ENCODE assay signal across 26 mouse cellular contexts in genomic region chr17:76578323-76578722, GRCm38 (mm10).
DNase-seq lines count a peak whose midpoint lies in the region; ATAC-seq and TF ChIP-seq lines count a peak whose summit lies in the region.
"Had no signal": no experiment of that assay in that cellular context is flagged by ENCODE, and none has a peak within 500 bp of the region (broad histone marks: within the 10 kb centered on the region; RNA-seq: fewer than 3 reads in every experiment).

No protein-coding gene starts in this region.

- ATAC-seq in embryonic facial prominence, embryonic 11.5 days (replicated peaks; ENCODE audit: insufficient number of reproducible peaks, low FRiP score, low TSS enrichment, low read depth), result no peak
- ATAC-seq in kidney, postnatal 0 days (replicated peaks; ENCODE audit: low FRiP score, low read depth), result no peak
- ATAC-seq: CD4-positive, CD25-positive, alpha-beta regulatory T cell, adult 4 months; forebrain, embryonic 15.5 days; hindbrain, embryonic 16.5 days had no signal

- H3K4me3 ChIP-seq in embryonic facial prominence, embryonic 11.5 days (ENCODE audit: low read depth, low read length), result no peak overlapping the region
- H3K4me3 ChIP-seq in embryonic facial prominence, embryonic 10.5 days, result no peak overlapping the region
- no peak overlapping the region for H3K4me3 ChIP-seq in kidney, postnatal 0 days (replicated peaks; ENCODE audit: low read depth, low read length)
- H3K4me3 ChIP-seq: embryonic facial prominence, embryonic 12.5 days; erythroblast, embryonic 14.5 days; forebrain, embryonic 12.5 days; forebrain, embryonic 15.5 days; heart, embryonic 12.5 days; heart, embryonic 15.5 days; hindbrain, embryonic 10.5 days; hindbrain, embryonic 13.5 days had no signal

- no peak for TF ChIP-seq CTCF in kidney, postnatal 0 days (IDR thresholded peaks at IDR 0.05; ENCODE audit: low read depth)

- H3K27ac ChIP-seq in embryonic facial prominence, embryonic 11.5 days (replicated peaks; ENCODE audit: low read depth, low read length), result no peak overlapping the region
- no peak overlapping the region for H3K27ac ChIP-seq in embryonic facial prominence, embryonic 10.5 days (replicated peaks)
- no peak overlapping the region for H3K27ac ChIP-seq in kidney, postnatal 0 days
- H3K27ac ChIP-seq: embryonic facial prominence, embryonic 12.5 days; forebrain, embryonic 12.5 days; forebrain, embryonic 15.5 days; heart, embryonic 15.5 days; hindbrain, embryonic 10.5 days; hindbrain, embryonic 13.5 days had no signal

- peak; percentile 3 for DNase-seq in embryonic facial prominence, embryonic 11.5 days (ENCODE audit: low spot score)
- DNase-seq in embryonic facial prominence, embryonic 10.5 days (ENCODE audit: low spot score), result no peak
- DNase-seq in kidney, postnatal 0 days (ENCODE audit: low spot score), result peak; percentile 44
- DNase-seq in kidney, postnatal 10 days, result no peak
- DNase-seq in retina, postnatal 1 day, result peak; percentile 49
- no peak for DNase-seq in urinary bladder, postnatal 25 days (ENCODE audit: low spot score)
- DNase-seq: adrenal gland, adult 2 months; adrenal gland, postnatal 14 days; cerebellum, adult 11 months; cerebellum, adult 2 months; cerebellum, adult 9-11 months; cerebellum, postnatal 25 days; gastrocnemius, postnatal 25 days; heart, adult 18-20 months; heart, postnatal 10 days; heart, postnatal 36 days had no signal

- no peaks in the 10 kb centered on the region for H3K4me1 ChIP-seq in embryonic facial prominence, embryonic 11.5 days (ENCODE audit: control insufficient read depth, insufficient read depth, low read length)
- H3K4me1 ChIP-seq in embryonic facial prominence, embryonic 10.5 days, result no peaks in the 10 kb centered on the region
- H3K4me1 ChIP-seq in kidney, postnatal 0 days (replicated peaks; ENCODE audit: insufficient read depth, low read length), result no peaks in the 10 kb centered on the region
- H3K4me1 ChIP-seq: embryonic facial prominence, embryonic 12.5 days; forebrain, embryonic 12.5 days; forebrain, embryonic 15.5 days; heart, embryonic 12.5 days; heart, embryonic 15.5 days; hindbrain, embryonic 10.5 days; hindbrain, embryonic 13.5 days had no signal

- H3K9me3 ChIP-seq in embryonic facial prominence, embryonic 11.5 days (replicated peaks; ENCODE audit: control insufficient read depth, low read length), result no peaks in the 10 kb centered on the region
- H3K9me3 ChIP-seq in embryonic facial prominence, embryonic 10.5 days, result no peaks in the 10 kb centered on the region
- no peaks in the 10 kb centered on the region for H3K9me3 ChIP-seq in kidney, postnatal 0 days (replicated peaks; ENCODE audit: low read length)
- H3K9me3 ChIP-seq: embryonic facial prominence, embryonic 12.5 days; forebrain, embryonic 12.5 days; forebrain, embryonic 15.5 days; heart, embryonic 12.5 days; heart, embryonic 15.5 days; hindbrain, embryonic 10.5 days; hindbrain, embryonic 13.5 days had no signal

- H3K4me2 ChIP-seq in embryonic facial prominence, embryonic 11.5 days (ENCODE audit: low read depth, low read length), result no peak overlapping the region
- H3K4me2 ChIP-seq in kidney, postnatal 0 days (ENCODE audit: low read length), result no peak overlapping the region
- H3K4me2 ChIP-seq: embryonic facial prominence, embryonic 12.5 days; forebrain, embryonic 12.5 days; forebrain, embryonic 15.5 days; heart, embryonic 12.5 days; heart, embryonic 15.5 days; hindbrain, embryonic 13.5 days had no signal

- H3K27me3 ChIP-seq in embryonic facial prominence, embryonic 11.5 days (ENCODE audit: control insufficient read depth, insufficient read depth, low read length), result no peaks in the 10 kb centered on the region
- no peaks in the 10 kb centered on the region for H3K27me3 ChIP-seq in embryonic facial prominence, embryonic 10.5 days (replicated peaks; ENCODE audit: low read depth, poor library complexity, severe bottlenecking)
- H3K27me3 ChIP-seq in kidney, postnatal 0 days (ENCODE audit: insufficient read depth, low read length), result no peaks in the 10 kb centered on the region
- H3K27me3 ChIP-seq: embryonic facial prominence, embryonic 12.5 days; forebrain, embryonic 12.5 days; forebrain, embryonic 15.5 days; heart, embryonic 12.5 days; heart, embryonic 15.5 days; hindbrain, embryonic 13.5 days had no signal

- no peak overlapping the region for H3K9ac ChIP-seq in embryonic facial prominence, embryonic 11.5 days (replicated peaks; ENCODE audit: low read length)
- H3K9ac ChIP-seq in kidney, postnatal 0 days (ENCODE audit: low read depth, low read length), result no peak overlapping the region
- H3K9ac ChIP-seq: embryonic facial prominence, embryonic 12.5 days; forebrain, embryonic 12.5 days; forebrain, embryonic 15.5 days; heart, embryonic 12.5 days; heart, embryonic 15.5 days; hindbrain, embryonic 13.5 days had no signal

- H3K36me3 ChIP-seq in embryonic facial prominence, embryonic 11.5 days (replicated peaks; ENCODE audit: control insufficient read depth, insufficient read depth, low read depth, low read length), result no peaks in the 10 kb centered on the region
- H3K36me3 ChIP-seq in embryonic facial prominence, embryonic 10.5 days (replicated peaks), result no peaks in the 10 kb centered on the region
- H3K36me3 ChIP-seq in kidney, postnatal 0 days (ENCODE audit: insufficient read depth, low read length), result no peaks in the 10 kb centered on the region
- H3K36me3 ChIP-seq: embryonic facial prominence, embryonic 12.5 days; forebrain, embryonic 12.5 days; forebrain, embryonic 15.5 days; heart, embryonic 12.5 days; heart, embryonic 15.5 days; hindbrain, embryonic 10.5 days; hindbrain, embryonic 13.5 days had no signal

Comparison
In these comparisons a context has a peak if more than half of its experiments do, and no peak if none do; other contexts are left out.
1. DNase-seq: peak in embryonic facial prominence, embryonic 11.5 days (single experiment), kidney, postnatal 0 days (single experiment) and retina, postnatal 1 day (single experiment); none in embryonic facial prominence, embryonic 10.5 days (single experiment), kidney, postnatal 10 days (single experiment) and urinary bladder, postnatal 25 days (single experiment).